Mouse (Mus musculus): Measurements from ENCODE around the gene Kidins220.

Kidins220 gene

GRCm38 (mm10) chr12:24974446-24975114, at the start of gene Kidins220:
Gene Kidins220, plus strand, starts transcription at chr12:24974925.
- peak; percentile 91 for DNase-seq (ENCODE audit: low read depth)

- no peak for DNase-seq (ENCODE audit: low read depth)
Measured at GRCm38 (mm10) chr12:24925276-24925675, 49.4 kb upstream of the Kidins220 start.

- DNase-seq (ENCODE audit: low read depth) = no peak
Measured at GRCm38 (mm10) chr12:24925684-24926083, 49.0 kb upstream of the Kidins220 start.

- DNase-seq (ENCODE audit: low read depth) = no peak
Measured at GRCm38 (mm10) chr12:24928051-24928748, 46.5 kb upstream of the Kidins220 start.

- DNase-seq (ENCODE audit: low read depth) = no peak
Measured at GRCm38 (mm10) chr12:24929043-24929442, 45.7 kb upstream of the Kidins220 start.

- DNase-seq (ENCODE audit: low read depth) = no peak
Measured at GRCm38 (mm10) chr12:24930760-24931159, 44.0 kb upstream of the Kidins220 start.

GRCm38 (mm10) chr12:24932120-24932519, 42.6 kb upstream of the Kidins220 start:
- DNase-seq (ENCODE audit: low read depth) = no peak

- DNase-seq (ENCODE audit: low read depth) = no peak
Measured at GRCm38 (mm10) chr12:24933206-24933775, 41.4 kb upstream of the Kidins220 start.

- no peak for DNase-seq (ENCODE audit: low read depth)
Measured at GRCm38 (mm10) chr12:24933996-24934395, 40.7 kb upstream of the Kidins220 start.

GRCm38 (mm10) chr12:24936281-24936680, 38.4 kb upstream of the Kidins220 start:
- no peak for DNase-seq (ENCODE audit: low read depth)

- DNase-seq (ENCODE audit: low read depth) = no peak
Measured at GRCm38 (mm10) chr12:24939372-24939771, 35.4 kb upstream of the Kidins220 start.

GRCm38 (mm10) chr12:24942619-24943287, 32.0 kb upstream of the Kidins220 start:
- DNase-seq (ENCODE audit: low read depth) = no peak

GRCm38 (mm10) chr12:24943427-24943826, 31.3 kb upstream of the Kidins220 start:
- DNase-seq (ENCODE audit: low read depth) = peak; percentile 4

- DNase-seq (ENCODE audit: low read depth) = no peak
Measured at GRCm38 (mm10) chr12:24944597-24944996, 30.1 kb upstream of the Kidins220 start.

- DNase-seq (ENCODE audit: low read depth) = no peak
Measured at GRCm38 (mm10) chr12:24947065-24947464, 27.7 kb upstream of the Kidins220 start.

GRCm38 (mm10) chr12:24948344-24948743, 26.4 kb upstream of the Kidins220 start:
- DNase-seq (ENCODE audit: low read depth) = peak; percentile 42

- DNase-seq (ENCODE audit: low read depth) = peak; percentile 41
Measured at GRCm38 (mm10) chr12:24950376-24951046, 24.2 kb upstream of the Kidins220 start.

GRCm38 (mm10) chr12:24952147-24952546, 22.6 kb upstream of the Kidins220 start:
- DNase-seq (ENCODE audit: low read depth) = peak; percentile 62

GRCm38 (mm10) chr12:24955137-24955536, 19.6 kb upstream of the Kidins220 start:
- DNase-seq (ENCODE audit: low read depth) = no peak

GRCm38 (mm10) chr12:24958526-24958925, 16.2 kb upstream of the Kidins220 start:
- DNase-seq (ENCODE audit: low read depth) = no peak

- DNase-seq (ENCODE audit: low read depth) = no peak
Measured at GRCm38 (mm10) chr12:24961821-24962220, 12.9 kb upstream of the Kidins220 start.

GRCm38 (mm10) chr12:24962362-24962967, 12.3 kb upstream of the Kidins220 start:
- DNase-seq (ENCODE audit: low read depth) = no peak

All from 416B (cell line).